Mouse (Mus musculus) Patski (cell line): ENCODE measurements around the gene Shroom3. TPM values are rescaled to one million over a fixed set of nuclear protein-coding genes. Genes with fewer than 3 reads are reported as not detected.

Source experiments
- ATAC-seq: fragments of 100-300 bp; one replicate; pipeline ENCODE4 v1.8.0; 2021
- CTCF ChIA-PET: fragments of 350-600 bp; sonication (Branson Sonifier 250); formaldehyde crosslinking; loops from one replicate; lab custom pipeline; 2022; ENCODE audit warnings: inconsistent platforms; lab: Charles Lee
- POLR2A ChIA-PET: fragments of 350-600 bp; sonication (Branson Sonifier 250); formaldehyde crosslinking; loops from one replicate; lab custom pipeline; 2022; ENCODE audit warnings: antibody characterized with exemption, inconsistent platforms; lab: Charles Lee
- DNase-seq: peaks from one replicate; pipeline ENCODE4 v3.0.0-alpha.2; 2011; ENCODE audit warnings: low read depth, low spot score
- H3K27me3 ChIP-seq: fragments of 371-371 bp; one replicate; pipeline ENCODE4 v1.5.1; 2021
- CTCF ChIP-seq: fragments of 100-300 bp; IDR thresholded peaks from one replicate; pipeline ENCODE4 v1.5.1; 2021
- in situ Hi-C: fragments of 300-500 bp; cut with MboI; formaldehyde crosslinking; loops from 3 replicates; pipeline ENCODE4 v1.11.1; 2018; ENCODE audit warnings: low pct_unique_long_range_greater_than_20kb, mixed read lengths
- polyA plus RNA-seq: library from polyadenylated mRNA; unstranded; gene quantifications from one replicate; pipeline ENCODE4 v1.2.3, GENCODE M21; 2021

Gene Shroom3
- polyA plus RNA-seq, 1 experiment from 2014 or later = 206 TPM

GRCm38 (mm10) chr5:92762425-92762824 is 79.2 kb downstream of the Shroom3 start:
- ChIA-PET POLR2A (interaction anchor here (1.3 to 2.1 kb wide), 4 partner anchors 11 to 95 kb away, joined by 5 to 11 read pairs (median 8); no protein-coding TSS in a partner anchor), CTCF (interaction anchor here (1.2 to 3.9 kb wide), 7 partner anchors 11 to 197 kb away, joined by 3 to 20 read pairs (median 5); no protein-coding TSS in a partner anchor)
- no peak for ATAC-seq
- DNase-seq = no peak
- TF ChIP-seq CTCF = no peak
- no peaks in the 10 kb centered on the region for H3K27me3 ChIP-seq
- in situ Hi-C loops = no loop called here

DNA sequence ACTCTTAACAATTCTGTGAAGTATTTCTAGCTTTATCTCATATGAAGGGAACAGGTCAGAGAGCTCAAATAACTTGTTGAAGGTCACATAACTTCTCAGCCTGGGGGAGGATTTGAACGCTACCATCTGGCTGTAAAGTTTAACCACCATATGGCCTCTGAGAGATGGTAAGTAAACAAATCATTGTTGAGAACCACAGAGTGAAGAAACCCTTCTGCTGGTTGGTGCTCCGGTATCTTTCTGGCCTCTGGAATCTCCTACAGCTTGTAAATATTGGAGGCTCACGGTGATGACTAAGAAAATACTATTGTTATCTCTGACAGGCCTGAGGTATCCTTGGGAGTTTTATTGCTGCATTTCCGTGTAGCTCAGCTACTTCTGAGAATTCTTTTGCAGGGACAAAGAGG is 80.3 kb downstream of the Shroom3 start:
- in situ Hi-C loops = no loop called here
- ATAC-seq (peak; percentile 79), DNase-seq (peak; percentile 85)
- POLR2A ChIA-PET = interaction anchor here (1.0 to 2.1 kb wide), 6 partner anchors 9 to 93 kb away, joined by 3 to 11 read pairs (median 6); no protein-coding TSS in a partner anchor
- no peaks in the 10 kb centered on the region for H3K27me3 ChIP-seq
- TF ChIP-seq CTCF = peak; percentile 26
- CTCF ChIA-PET = interaction anchor here (0.8 to 3.9 kb wide), 13 partner anchors 10 to 196 kb away, joined by 3 to 20 read pairs (median 4); no protein-coding TSS in a partner anchor

- DNase-seq = no peak
- in situ Hi-C loops = no loop called here
- ChIA-PET CTCF (interaction anchor here (0.9 to 3.9 kb wide), 7 partner anchors 7 to 399 kb away, joined by 3 to 20 read pairs (median 3); no protein-coding TSS in a partner anchor), POLR2A (interaction anchor here (1.6 kb wide), 1 partner anchor 91 kb away, joined by 7 read pairs; no protein-coding TSS in a partner anchor)
- H3K27me3 ChIP-seq = no peaks in the 10 kb centered on the region
- TF ChIP-seq CTCF = no peak
- no peak for ATAC-seq
These were observed 83.1 kb downstream of the Shroom3 start for GRCm38 (mm10) chr5:92766301-92766700.

DNA sequence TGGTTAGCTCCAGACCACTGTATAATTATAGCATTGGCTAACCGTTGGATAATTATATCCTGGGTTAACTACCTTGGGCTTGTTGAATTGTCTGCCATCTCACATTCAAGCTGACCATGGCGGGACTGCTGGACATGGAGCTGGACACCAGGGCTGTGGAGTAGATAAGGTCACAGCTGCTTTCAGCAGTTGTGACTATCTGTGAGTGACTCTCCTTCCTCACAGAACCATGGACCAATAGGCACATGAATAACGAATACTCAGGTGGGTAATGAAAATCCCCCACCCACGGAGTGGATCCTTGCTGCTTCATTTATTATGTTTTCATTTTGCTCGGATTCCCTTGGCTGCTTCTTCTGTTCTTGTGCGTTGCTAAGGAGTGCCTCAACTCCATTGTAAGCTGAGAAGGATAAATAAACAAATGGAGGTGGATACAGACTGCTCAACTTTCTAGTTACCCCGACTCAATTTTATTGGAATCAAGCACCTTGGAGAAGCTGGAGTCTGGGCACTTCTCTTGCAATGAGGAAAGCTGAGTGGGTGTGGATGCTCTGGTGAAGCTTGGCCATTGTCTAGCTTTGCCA is 84.1 kb downstream of the Shroom3 start:
- in situ Hi-C loops = no loop called here
- H3K27me3 ChIP-seq = no peaks in the 10 kb centered on the region
- DNase-seq (peak; percentile 71), ATAC-seq (peak; percentile 28)
- POLR2A ChIA-PET = interaction anchor here (0.9 to 1.9 kb wide), 3 partner anchors 22 to 90 kb away, joined by 3 to 5 read pairs (median 4); no protein-coding TSS in a partner anchor
- no peak for TF ChIP-seq CTCF
- CTCF ChIA-PET = interaction anchor here (0.8 to 1.9 kb wide), 11 partner anchors 10 to 398 kb away, joined by 3 to 8 read pairs (median 3); no protein-coding TSS in a partner anchor

DNA sequence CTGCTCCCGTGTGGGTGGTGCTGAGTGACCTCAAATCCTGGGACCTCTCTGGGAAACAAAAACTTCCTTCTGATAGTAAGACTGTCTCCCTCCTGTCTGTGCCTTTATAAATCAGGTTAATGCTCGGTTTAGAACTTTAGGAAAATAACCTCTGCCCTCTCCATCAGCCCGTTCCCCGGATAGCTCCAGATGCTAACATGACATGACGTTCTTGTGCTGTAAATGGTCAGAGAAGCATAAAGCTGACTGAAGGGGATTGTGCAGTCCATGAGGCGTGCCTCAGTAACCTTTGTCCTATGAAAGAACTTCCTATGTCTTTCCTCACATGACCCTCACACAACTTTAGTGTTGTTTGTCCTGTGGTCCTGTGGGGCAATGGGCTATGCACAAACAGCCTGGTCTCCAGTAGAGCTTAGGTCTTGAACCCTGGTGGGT is 84.6 kb downstream of the Shroom3 start:
- CTCF ChIA-PET = interaction anchor here (0.8 to 1.9 kb wide), 7 partner anchors 10 to 83 kb away, joined by 3 to 8 read pairs (median 3); no protein-coding TSS in a partner anchor
- no peaks in the 10 kb centered on the region for H3K27me3 ChIP-seq
- TF ChIP-seq CTCF = no peak
- POLR2A ChIA-PET = interaction anchor here (0.9 to 1.9 kb wide), 3 partner anchors 22 to 89 kb away, joined by 3 to 5 read pairs (median 4); no protein-coding TSS in a partner anchor
- ATAC-seq = peak; percentile 11
- in situ Hi-C loops = no loop called here
- DNase-seq = no peak

DNA sequence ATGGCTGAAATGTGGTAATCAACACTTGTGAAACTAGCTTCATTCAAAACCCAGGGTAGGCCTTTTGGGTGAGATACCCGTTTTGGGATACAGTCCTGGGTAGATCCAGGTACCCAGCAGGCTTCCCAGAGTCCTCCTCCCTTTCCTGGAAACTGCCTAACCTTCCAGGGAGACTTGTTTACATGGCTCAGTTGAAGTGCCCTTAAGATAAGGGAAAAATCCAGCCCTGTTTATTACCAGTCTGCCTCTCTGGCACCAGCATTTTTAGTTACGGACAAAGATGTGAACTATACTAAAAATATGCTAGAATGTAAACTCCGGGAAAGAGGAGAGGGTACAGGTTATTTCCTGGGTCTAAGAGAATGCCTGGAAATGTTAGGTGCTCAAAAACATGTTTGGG is 90.6 kb downstream of the Shroom3 start:
- TF ChIP-seq CTCF = no peak
- POLR2A ChIA-PET = interaction anchor here (0.6 to 1.4 kb wide), 4 partner anchors 11 to 45 kb away, joined by 3 to 5 read pairs (median 3); no protein-coding TSS in a partner anchor
- no peaks in the 10 kb centered on the region for H3K27me3 ChIP-seq
- no peak for ATAC-seq
- in situ Hi-C loops = no loop called here
- CTCF ChIA-PET = interaction anchor here (1.1 to 4.4 kb wide), 3 partner anchors 10 to 76 kb away, joined by 3 to 20 read pairs (median 9); no protein-coding TSS in a partner anchor
- no peak for DNase-seq

GRCm38 (mm10) chr5:92774419-92774818 is 91.2 kb downstream of the Shroom3 start:
- CTCF ChIA-PET = interaction anchor here (2.3 to 4.4 kb wide), 2 partner anchors 10 to 12 kb away, joined by 9 to 20 read pairs; no protein-coding TSS in a partner anchor
- ATAC-seq (peak; percentile 75), DNase-seq (peak; percentile 65)
- TF ChIP-seq CTCF = no peak
- POLR2A ChIA-PET = interaction anchor here (1.2 to 1.4 kb wide), 2 partner anchors 16 to 45 kb away, joined by 3 read pairs; no protein-coding TSS in a partner anchor
- H3K27me3 ChIP-seq = no peaks in the 10 kb centered on the region
- in situ Hi-C loops = no loop called here

- TF ChIP-seq CTCF = no peak
- ChIA-PET CTCF (interaction anchor here (2.3 to 4.4 kb wide), 2 partner anchors 11 to 12 kb away, joined by 9 to 20 read pairs; no protein-coding TSS in a partner anchor), POLR2A (interaction anchor here (1.2 kb wide), 1 partner anchor 15 kb away, joined by 3 read pairs; no protein-coding TSS in a partner anchor)
- ATAC-seq (no peak), DNase-seq (no peak)
- in situ Hi-C loops = no loop called here
- H3K27me3 ChIP-seq = no peaks in the 10 kb centered on the region
These were observed 91.7 kb downstream of the Shroom3 start for GRCm38 (mm10) chr5:92774893-92775292.

- TF ChIP-seq CTCF = no peak
- in situ Hi-C loops = no loop called here
- ChIA-PET CTCF (interaction anchor here (1.0 to 2.0 kb wide), 5 partner anchors 8 to 50 kb away, joined by 3 to 5 read pairs (median 3); no protein-coding TSS in a partner anchor), POLR2A (no interaction called here)
- ATAC-seq (no peak), DNase-seq (no peak)
- no peaks in the 10 kb centered on the region for H3K27me3 ChIP-seq
These were observed 95.2 kb downstream of the Shroom3 start for GRCm38 (mm10) chr5:92778395-92778794.

DNA sequence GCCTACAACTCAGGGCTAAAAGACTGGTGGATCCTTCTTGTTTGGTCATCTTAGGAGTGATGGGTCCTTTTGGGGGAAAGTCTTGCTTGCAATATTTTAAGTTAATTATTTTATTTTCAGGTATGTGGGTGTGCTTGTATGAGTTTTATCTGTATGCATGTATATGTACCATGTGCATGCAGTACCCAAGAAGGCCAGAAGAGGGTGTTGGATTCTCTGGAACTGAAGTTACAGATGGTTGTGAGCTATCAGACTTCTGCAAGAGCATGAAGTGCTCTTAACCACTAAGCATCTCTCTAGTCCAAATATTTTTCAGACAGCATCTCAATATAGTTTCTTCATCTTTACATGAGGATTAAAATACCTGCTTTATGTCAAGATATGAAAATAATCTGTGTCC is 97.8 kb downstream of the Shroom3 start:
- DNase-seq (no peak), ATAC-seq (no peak)
- TF ChIP-seq CTCF = peak; percentile 57
- ChIA-PET CTCF (interaction anchor here (1.1 to 1.7 kb wide), 5 partner anchors 10 to 53 kb away, joined by 3 to 4 read pairs (median 3); no protein-coding TSS in a partner anchor), POLR2A (no interaction called here)
- H3K27me3 ChIP-seq = no peaks in the 10 kb centered on the region
- in situ Hi-C loops = no loop called here
